Mouse (Mus musculus) intestine, embryonic 14.5 days (tissue): ENCODE data around the gene Lst1. TPM values are rescaled to one million over a fixed set of nuclear protein-coding genes. Genes with fewer than 3 reads are reported as not detected.

Experiments
- ATAC-seq: fragments of 200-750 bp; cut with Nextera tagmentation; replicated peaks from 2 replicates; pipeline ENCODE4 v1.8.0; 2017; ENCODE audit warnings: low read depth, moderate number of reproducible peaks, moderate TSS enrichment, moderate library complexity; ENCODE audit not compliant: low FRiP score, low TSS enrichment
- DNase-seq: peaks from one replicate; pipeline ENCODE4 v3.0.0-alpha.2; 2018; ENCODE audit warnings: low spot score
- H3K27ac ChIP-seq: fragments of 300-500 bp; sonication (generic); 2 replicates; pipeline ENCODE4 v1.5.1; 2014; ENCODE audit warnings: low read depth, mild to moderate bottlenecking, control low read depth
- H3K27me3 ChIP-seq: fragments of 300-500 bp; sonication (generic); replicated peaks from 2 replicates; pipeline ENCODE4 v1.6.1; 2014; ENCODE audit warnings: low read length, control low read depth; ENCODE audit not compliant: control insufficient read depth, insufficient read depth
- H3K36me3 ChIP-seq: fragments of 300-500 bp; sonication (generic); 2 replicates; pipeline ENCODE4 v1.6.1; 2014; ENCODE audit warnings: low read length, control low read depth; ENCODE audit not compliant: control insufficient read depth, insufficient read depth
- H3K4me1 ChIP-seq: fragments of 300-500 bp; sonication (generic); replicated peaks from 2 replicates; pipeline ENCODE4 v1.6.1; 2014; ENCODE audit warnings: low read length, control low read depth, mixed read lengths; ENCODE audit not compliant: control insufficient read depth, insufficient read depth
- H3K4me2 ChIP-seq: fragments of 300-500 bp; sonication (generic); 2 replicates; pipeline ENCODE4 v1.6.1; 2014; ENCODE audit warnings: low read length
- H3K4me3 ChIP-seq: fragments of 300-500 bp; sonication (generic); 2 replicates; pipeline ENCODE4 v1.5.1; 2014; ENCODE audit warnings: low read depth, low read length, control low read depth, mixed read lengths
- H3K9ac ChIP-seq: fragments of 300-500 bp; sonication (generic); 2 replicates; pipeline ENCODE4 v1.6.1; 2014; ENCODE audit warnings: mild to moderate bottlenecking, low read length
- H3K9me3 ChIP-seq: fragments of 300-500 bp; sonication (generic); 2 replicates; pipeline ENCODE4 v1.6.1; 2016; ENCODE audit warnings: low read length, control low read depth; ENCODE audit not compliant: control insufficient read depth
- WGBS: fragments of 180-500 bp; shearing (Covaris S2); extraction: QIAGEN DNeasy Blood & Tissue Kit; methylation state at CpG from one replicate; pipeline ENCODE4 v1.1.7; 2014; 5-methylcytosine and 5-hydroxymethylcytosine counted together
- polyA plus RNA-seq: library from polyadenylated mRNA; unstranded; fragments of >200 nt; fragmentation: Nextera tagmentation; extraction: Ambion mirVana; gene quantifications from 2 replicates; pipeline ENCODE4 v1.2.1, GENCODE M21; 2014

Gene Lst1
- polyA plus RNA-seq, 1 experiment from 2014 or later = 19.1 TPM

DNA sequence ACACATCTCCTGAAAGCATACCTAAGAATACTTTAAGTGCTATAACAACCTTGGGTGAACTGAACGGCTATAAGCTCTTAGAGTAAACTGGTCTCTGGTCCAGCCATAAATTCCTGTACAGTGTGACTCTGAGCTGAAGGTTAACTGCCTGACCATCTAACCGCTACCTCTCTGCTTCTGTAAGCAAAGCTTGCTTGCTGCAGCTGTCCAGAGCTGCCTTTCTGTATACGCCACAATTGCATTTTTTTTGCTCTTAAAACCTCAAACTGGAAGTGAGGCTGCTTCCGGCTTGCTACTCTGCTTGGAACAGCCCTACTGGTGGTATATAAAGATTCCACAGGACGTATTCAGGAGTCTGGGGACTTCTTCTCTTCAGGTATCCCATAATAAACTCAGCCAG lies 44.4 kb upstream of the Lst1 start:
- peak overlapping the region; percentile 84; the same call in 1 of the 2 replicates for H3K4me2 ChIP-seq
- no peak overlapping the region for H3K4me3 ChIP-seq
- H3K9ac ChIP-seq = no peak overlapping the region
- no peaks in the 10 kb centered on the region for H3K27me3 ChIP-seq
- DNase-seq = no peak
- peaks cover 27% of the 10 kb centered on the region for H3K36me3 ChIP-seq
- ATAC-seq = no peak
- H3K4me1 ChIP-seq = peaks cover 42% of the 10 kb centered on the region
- H3K9me3 ChIP-seq = no peaks in the 10 kb centered on the region
- H3K27ac ChIP-seq = peak overlapping the region; percentile 96
- WGBS = 57% methylated on average over 5 of the region's 5 CpGs

DNA sequence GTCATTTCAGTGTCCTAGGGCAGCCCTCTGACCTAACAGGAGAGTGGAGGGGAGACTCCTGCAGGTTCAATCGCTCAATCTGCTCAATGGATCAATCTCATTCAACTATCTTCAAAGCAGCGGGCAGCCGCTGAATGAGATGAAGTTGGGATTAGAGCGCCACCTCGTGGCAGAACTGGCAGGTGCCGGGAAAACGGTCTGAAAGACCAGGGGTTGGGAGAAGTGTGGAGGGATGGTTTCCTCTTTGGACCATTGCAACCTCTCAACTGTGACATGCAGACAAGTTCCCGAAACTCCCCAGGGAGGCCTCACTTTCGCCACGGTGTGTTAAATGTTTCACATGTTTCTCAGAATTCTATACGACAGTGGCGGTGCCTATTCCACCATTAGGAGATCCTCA lies 43.8 kb upstream of the Lst1 start:
- peak overlapping the region; percentile 96; the same call in 1 of the 2 replicates for H3K27ac ChIP-seq
- DNase-seq (peak; percentile 97), ATAC-seq (no peak)
- peak overlapping the region; percentile 15; the same call in 1 of the 2 replicates for H3K4me2 ChIP-seq
- H3K36me3 ChIP-seq = peaks cover 27% of the 10 kb centered on the region
- WGBS = 19% methylated on average over 12 of the region's 12 CpGs
- no peaks in the 10 kb centered on the region for H3K9me3 ChIP-seq
- no peaks in the 10 kb centered on the region for H3K27me3 ChIP-seq
- H3K4me3 ChIP-seq = no peak overlapping the region
- H3K4me1 ChIP-seq = peaks cover 42% of the 10 kb centered on the region
- H3K9ac ChIP-seq = no peak overlapping the region

DNA sequence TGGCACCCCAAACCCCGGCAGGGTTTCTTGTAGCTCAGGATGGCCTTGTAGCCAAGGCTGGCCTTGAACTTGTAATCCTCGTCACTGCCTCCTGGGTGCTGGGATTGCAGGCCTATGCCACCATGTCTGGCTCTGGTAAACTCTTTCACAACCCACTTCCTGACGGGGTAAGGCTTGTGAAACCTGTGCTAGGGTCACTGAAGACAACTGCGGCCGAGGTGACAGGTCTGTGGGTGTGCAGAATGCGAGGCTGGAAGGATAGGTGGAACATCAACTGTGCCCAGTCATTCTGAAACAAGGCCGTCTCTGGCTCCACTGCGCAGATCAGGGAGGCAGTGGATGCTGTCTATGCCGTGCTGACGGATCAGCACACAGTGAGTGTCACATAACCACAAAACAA lies 42.8 kb upstream of the Lst1 start:
- ATAC-seq (no peak), DNase-seq (no peak)
- Histone ChIP-seq H3K36me3 (peaks cover 27% of the 10 kb centered on the region), H3K4me1 (peaks cover 38% of the 10 kb centered on the region), H3K27me3 (no peaks in the 10 kb centered on the region), H3K9ac (no peak overlapping the region), H3K9me3 (no peaks in the 10 kb centered on the region), H3K27ac (no peak overlapping the region), H3K4me3 (no peak overlapping the region), H3K4me2 (no peak overlapping the region)
- 94% methylated on average over 10 of the region's 10 CpGs for WGBS

DNA sequence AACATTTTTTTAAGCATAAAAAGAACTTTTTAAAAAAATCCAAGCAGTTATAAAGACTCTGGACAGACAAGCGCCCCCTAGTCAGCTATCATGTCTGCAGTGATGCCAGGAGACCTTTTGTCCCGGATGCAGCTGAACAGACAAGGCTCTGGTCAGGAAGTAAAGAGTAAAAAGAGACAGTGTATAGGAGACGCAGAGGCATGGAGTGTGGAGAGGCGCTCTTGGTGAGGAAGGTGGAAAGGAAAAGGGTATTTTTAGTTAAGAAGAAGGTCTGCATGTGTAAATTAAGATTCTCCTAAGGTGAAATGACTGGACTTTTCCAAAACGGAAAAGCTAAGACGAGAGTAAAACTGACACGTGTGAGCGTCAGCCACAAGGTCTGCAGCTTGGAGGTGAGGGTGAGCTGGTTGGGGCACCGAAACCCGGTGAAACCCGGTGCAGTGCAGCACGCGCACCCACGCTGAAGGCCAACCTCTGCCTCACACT lies 38.4 kb upstream of the Lst1 start:
- H3K27ac ChIP-seq = no peak overlapping the region
- H3K4me3 ChIP-seq = no peak overlapping the region
- no peak overlapping the region for H3K4me2 ChIP-seq
- no peak overlapping the region for H3K9ac ChIP-seq
- 78% methylated on average over 14 of the region's 14 CpGs for WGBS
- no peak for ATAC-seq
- no peaks in the 10 kb centered on the region for H3K27me3 ChIP-seq
- no peaks in the 10 kb centered on the region for H3K9me3 ChIP-seq
- peaks cover 11% of the 10 kb centered on the region for H3K4me1 ChIP-seq
- no peak for DNase-seq
- peaks cover 35% of the 10 kb centered on the region for H3K36me3 ChIP-seq

DNA sequence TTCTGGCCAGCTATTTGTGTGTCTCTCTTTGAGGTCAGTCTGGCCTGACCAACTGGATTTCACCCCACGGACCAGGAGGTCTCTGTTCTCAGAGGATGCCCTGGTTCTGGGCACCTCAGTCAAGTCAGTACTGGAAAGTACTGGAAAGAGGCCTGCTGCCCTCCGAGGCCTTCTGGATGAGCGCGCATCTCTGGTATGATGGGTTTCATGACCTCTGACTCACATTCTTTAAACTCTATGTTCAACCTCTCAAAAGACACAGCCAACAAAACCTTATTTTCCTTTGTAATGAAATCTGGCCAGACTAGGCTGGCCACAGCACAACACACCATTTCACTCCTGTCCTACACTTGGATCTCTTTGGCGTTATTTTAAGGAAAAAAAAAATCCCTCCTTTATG lies 37.2 kb upstream of the Lst1 start:
- Histone ChIP-seq H3K4me2 (no peak overlapping the region), H3K4me1 (peaks cover 14% of the 10 kb centered on the region), H3K27me3 (no peaks in the 10 kb centered on the region), H3K36me3 (peaks cover 28% of the 10 kb centered on the region), H3K27ac (no peak overlapping the region), H3K9ac (no peak overlapping the region), H3K4me3 (no peak overlapping the region), H3K9me3 (no peaks in the 10 kb centered on the region)
- WGBS = 94% methylated on average over 5 of the region's 5 CpGs
- ATAC-seq (no peak), DNase-seq (no peak)

DNA sequence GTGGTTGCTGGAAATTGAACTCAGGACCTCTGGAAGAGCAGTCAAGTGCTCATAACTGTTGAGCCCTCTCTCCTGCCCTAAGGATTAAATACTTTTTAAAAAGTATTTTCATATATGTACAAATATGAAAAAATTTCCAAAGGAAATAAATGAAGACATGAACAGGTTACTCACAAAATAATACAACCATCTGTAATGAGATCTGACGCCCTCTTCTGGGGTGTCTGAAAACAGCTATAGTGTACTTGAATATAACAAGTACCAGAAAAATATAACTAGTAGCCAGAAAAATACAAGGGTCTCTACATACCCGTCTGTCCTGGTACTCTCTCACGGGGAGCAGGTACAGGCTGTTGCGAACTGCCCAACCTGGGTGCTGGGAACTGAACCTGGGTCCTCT lies 36.4 kb upstream of the Lst1 start:
- H3K27ac ChIP-seq = no peak overlapping the region
- WGBS = 93% methylated on average over 4 of the region's 4 CpGs
- H3K4me1 ChIP-seq = peaks cover 16% of the 10 kb centered on the region
- H3K4me2 ChIP-seq = no peak overlapping the region
- H3K9ac ChIP-seq = no peak overlapping the region
- no peak overlapping the region for H3K4me3 ChIP-seq
- DNase-seq (no peak), ATAC-seq (no peak)
- peaks cover 32% of the 10 kb centered on the region for H3K36me3 ChIP-seq
- H3K9me3 ChIP-seq = no peaks in the 10 kb centered on the region
- no peaks in the 10 kb centered on the region for H3K27me3 ChIP-seq

DNA sequence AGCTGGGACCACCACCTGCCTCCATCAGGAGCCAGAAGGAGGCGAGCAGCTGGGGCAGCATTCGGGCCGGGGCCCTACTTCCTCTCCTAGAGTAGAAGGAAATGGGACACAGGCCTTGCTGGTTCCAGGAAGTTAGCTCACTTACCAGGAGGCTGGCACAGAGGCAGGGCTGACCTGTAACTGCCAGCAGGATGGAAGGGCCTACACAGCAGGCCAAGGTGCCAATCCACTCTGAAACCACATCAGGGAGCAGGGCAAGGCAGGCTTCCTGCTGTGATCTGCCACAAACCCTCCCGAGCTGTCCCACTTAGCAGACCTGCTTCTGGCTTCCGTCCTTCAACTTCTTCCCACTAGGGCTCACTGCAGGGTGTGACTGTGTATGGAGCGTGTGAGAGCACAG lies 34.1 kb upstream of the Lst1 start:
- Histone ChIP-seq H3K9ac (no peak overlapping the region), H3K4me1 (peaks cover 16% of the 10 kb centered on the region), H3K4me2 (no peak overlapping the region), H3K9me3 (no peaks in the 10 kb centered on the region), H3K36me3 (peaks cover 28% of the 10 kb centered on the region), H3K27me3 (no peaks in the 10 kb centered on the region), H3K4me3 (no peak overlapping the region), H3K27ac (no peak overlapping the region)
- no peak for ATAC-seq
- DNase-seq = no peak
- WGBS = 65% methylated on average over 6 of the region's 6 CpGs

DNA sequence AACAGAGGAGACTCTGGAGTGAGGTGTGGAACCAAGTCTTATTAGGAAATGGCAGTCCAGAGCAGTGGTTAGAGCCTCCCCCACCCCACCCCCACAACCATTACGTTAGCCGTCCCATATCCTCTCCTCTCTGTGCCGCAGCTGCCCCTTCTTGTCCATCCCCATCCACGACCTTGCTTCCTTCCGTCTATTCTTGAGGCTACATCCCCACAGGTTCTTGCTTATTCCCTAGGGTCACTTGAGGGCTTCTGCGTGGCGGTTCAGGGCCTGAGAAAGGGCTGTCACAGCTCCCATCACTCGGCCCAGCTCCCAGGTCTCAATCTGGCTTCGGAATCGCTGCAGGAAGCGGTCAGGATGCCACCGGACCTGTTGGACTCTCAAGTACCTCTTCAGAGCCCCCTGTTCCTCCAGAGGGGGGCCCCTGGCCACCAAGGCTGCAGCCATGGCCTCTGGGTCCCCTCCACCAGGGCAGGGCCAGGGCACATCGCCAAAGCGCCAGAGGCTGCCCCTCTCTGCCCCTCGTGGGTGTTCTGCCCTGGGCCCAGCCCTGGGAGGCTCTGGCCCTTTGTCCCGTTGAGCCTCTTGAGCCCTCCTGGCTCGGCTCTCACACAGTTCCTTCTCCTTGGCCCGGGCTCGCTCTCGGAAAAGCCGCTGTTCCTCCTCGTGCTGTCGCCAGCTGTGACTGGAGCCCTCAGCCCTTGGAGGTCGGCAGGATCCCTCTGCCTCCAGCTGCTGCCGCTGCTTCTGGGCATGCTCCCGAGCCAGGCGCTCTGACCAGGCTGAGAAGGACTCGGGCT lies 32.1 kb upstream of the Lst1 start, which contains the start of gene Gm16181:
Gene Gm16181 (plus strand): TSS at position 679 of the 797 bp plus-strand sequence.
- H3K27me3 ChIP-seq = no peaks in the 10 kb centered on the region
- H3K27ac ChIP-seq = peak within 1 kb of the TSS; percentile 57
- peak within 1 kb of the TSS; percentile 13; the same call in 1 of the 2 replicates for H3K9ac ChIP-seq
- WGBS = 69% methylated on average over 28 of the region's 28 CpGs
- H3K4me1 ChIP-seq = peaks cover 16% of the 10 kb centered on the region
- H3K9me3 ChIP-seq = no peaks in the 10 kb centered on the region
- DNase-seq (no peak), ATAC-seq (no peak)
- H3K36me3 ChIP-seq = peaks cover 26% of the 10 kb centered on the region
- no peak within 1 kb of the TSS for H3K4me2 ChIP-seq
- H3K4me3 ChIP-seq = no peak within 1 kb of the TSS

DNA sequence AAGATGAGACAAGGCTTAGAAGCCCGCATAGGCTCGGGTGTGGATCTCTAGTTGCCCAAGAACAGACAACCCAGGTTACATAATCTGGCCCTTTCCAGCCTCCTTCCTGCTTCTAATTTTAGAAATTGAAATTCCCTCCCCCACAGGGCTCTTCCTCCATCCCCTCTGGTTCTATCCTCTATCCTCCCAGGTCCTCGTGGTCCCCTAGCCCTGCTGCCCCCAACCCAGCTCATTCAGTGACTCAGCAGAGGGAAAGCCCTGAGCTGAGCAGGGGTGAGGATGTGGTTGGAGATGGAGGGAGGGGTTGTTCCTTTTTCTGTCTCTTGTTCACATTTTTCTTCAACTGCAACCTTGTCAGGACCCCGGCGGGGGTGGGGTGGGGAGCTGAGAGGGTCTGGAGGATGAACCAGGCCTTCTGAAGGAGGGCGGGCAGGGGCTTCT lies 31.4 kb upstream of the Lst1 start:
- no peak for DNase-seq
- Histone ChIP-seq H3K4me3 (no peak overlapping the region), H3K9ac (no peak overlapping the region), H3K36me3 (peaks cover 20% of the 10 kb centered on the region), H3K4me2 (no peak overlapping the region), H3K9me3 (no peaks in the 10 kb centered on the region), H3K4me1 (peaks cover 16% of the 10 kb centered on the region), H3K27me3 (no peaks in the 10 kb centered on the region), H3K27ac (no peak overlapping the region)
- 67% methylated on average over 6 of the region's 6 CpGs for WGBS
- ATAC-seq = no peak
